Mouse (Mus musculus) liver, postnatal 0 days (tissue): Measurements from ENCODE around the gene Mmp2. TPM values are rescaled to one million over a fixed set of nuclear protein-coding genes. Genes with fewer than 3 reads are reported as not detected.

Source experiments
- ATAC-seq: fragments of 200-750 bp; cut with Nextera tagmentation; 2 replicates; pipeline ENCODE4 v1.8.0; 2017; ENCODE audit warnings: mild to moderate bottlenecking, moderate library complexity
- DNase-seq: peaks from one replicate; pipeline ENCODE4 v3.0.0-alpha.2; 2016
- H3K27ac ChIP-seq: fragments of 300-500 bp; sonication (generic); 2 replicates; pipeline ENCODE4 v1.5.1; 2014; ENCODE audit warnings: antibody characterized with exemption, moderate library complexity, mild to moderate bottlenecking, low read depth
- H3K27me3 ChIP-seq: fragments of 300-500 bp; sonication (generic); 2 replicates; pipeline ENCODE4 v1.6.1; 2014; ENCODE audit warnings: low read length, control low read depth, mixed read lengths; ENCODE audit not compliant: insufficient read depth
- H3K36me3 ChIP-seq: fragments of 300-500 bp; sonication (generic); replicated peaks from 2 replicates; pipeline ENCODE4 v1.6.1; 2014; ENCODE audit warnings: mild to moderate bottlenecking, control low read depth, low read length, moderate library complexity, mixed read lengths; ENCODE audit not compliant: insufficient read depth
- H3K4me1 ChIP-seq: fragments of 300-500 bp; sonication (generic); 2 replicates; pipeline ENCODE4 v1.6.1; 2014; ENCODE audit warnings: antibody characterized with exemption, mild to moderate bottlenecking, control low read depth; ENCODE audit not compliant: insufficient read depth
- H3K4me2 ChIP-seq: fragments of 300-500 bp; sonication (generic); 2 replicates; pipeline ENCODE4 v1.6.1; 2014; ENCODE audit warnings: low read depth, mild to moderate bottlenecking, low read length, moderate library complexity, mixed read lengths
- H3K4me3 ChIP-seq: fragments of 300-500 bp; sonication (generic); 2 replicates; pipeline ENCODE4 v1.5.1; 2014; ENCODE audit warnings: low read depth, low read length
- H3K9ac ChIP-seq: fragments of 300-500 bp; sonication (generic); replicated peaks from 2 replicates; pipeline ENCODE4 v1.6.1; 2014; ENCODE audit warnings: mild to moderate bottlenecking, moderate library complexity
- H3K9me3 ChIP-seq: fragments of 300-500 bp; sonication (generic); 2 replicates; pipeline ENCODE4 v1.6.1; 2016; ENCODE audit warnings: mild to moderate bottlenecking, control low read depth, low read length, mixed read lengths
- CTCF ChIP-seq: sonication (generic); IDR thresholded peaks from 2 replicates; pipeline ENCODE4 v1.5.1; 2016; ENCODE audit warnings: antibody characterized with exemption, low read depth
- EP300 ChIP-seq: IDR thresholded peaks from 2 replicates; pipeline ENCODE4 v1.6.1; 2016; ENCODE audit warnings: antibody characterized with exemption, low read depth, mild to moderate bottlenecking
- WGBS: fragments of 180-500 bp; shearing (Covaris S2); extraction: QIAGEN DNeasy Blood & Tissue Kit; methylation state at CpG from one replicate; pipeline ENCODE4 v1.1.7; 2014; ENCODE audit not compliant: insufficient replicate concordance; 5-methylcytosine and 5-hydroxymethylcytosine counted together
- polyA plus RNA-seq: library from polyadenylated mRNA; unstranded; fragments of >200 nt; fragmentation: Nextera tagmentation; extraction: Ambion mirVana; gene quantifications from 2 replicates; pipeline ENCODE4 v1.2.1, GENCODE M21; 2015

Gene Mmp2
- polyA plus RNA-seq, 1 experiment from 2014 or later, result 9.6 TPM

GRCm38 (mm10) chr8:92856273-92856986 lies 29.3 kb downstream of the Mmp2 start:
- peaks cover 2% of the 10 kb centered on the region; the same call in 1 of the 2 replicates for H3K4me1 ChIP-seq
- no peak overlapping the region for H3K9ac ChIP-seq
- H3K36me3 ChIP-seq, result no peaks in the 10 kb centered on the region
- 0 out of 2 replicates have a peak, but pooled peaks cover 9% of the 10 kb centered on the region for H3K27me3 ChIP-seq
- DNase-seq, result no peak
- 30% methylated on average over 7 of the region's 7 CpGs for WGBS
- H3K9me3 ChIP-seq, result no peaks in the 10 kb centered on the region
- peak overlapping the region; percentile 61 for H3K4me3 ChIP-seq
- no peak for ATAC-seq
- peak overlapping the region; percentile 84 for H3K4me2 ChIP-seq
- peak overlapping the region; percentile 36; the same call in 1 of the 2 replicates for H3K27ac ChIP-seq
- TF ChIP-seq EP300, result no peak
- TF ChIP-seq CTCF, result no peak

- Histone ChIP-seq H3K27me3 (0 out of 2 replicates have a peak, but pooled peaks cover 9% of the 10 kb centered on the region), H3K9ac (no peak overlapping the region), H3K9me3 (no peaks in the 10 kb centered on the region), H3K4me1 (no peaks in the 10 kb centered on the region), H3K36me3 (no peaks in the 10 kb centered on the region), H3K4me2 (no peak overlapping the region), H3K27ac (no peak overlapping the region), H3K4me3 (no peak overlapping the region)
- TF ChIP-seq EP300, result no peak
- TF ChIP-seq CTCF, result no peak
- WGBS, result 84% methylated on average over 14 of the region's 14 CpGs
- DNase-seq (no peak), ATAC-seq (no peak)
These were observed 31.5 kb downstream of the Mmp2 start for GRCm38 (mm10) chr8:92858475-92859182.

GRCm38 (mm10) chr8:92861977-92862376 lies 34.9 kb downstream of the Mmp2 start:
- no peaks in the 10 kb centered on the region for H3K36me3 ChIP-seq
- no peaks in the 10 kb centered on the region for H3K27me3 ChIP-seq
- no peak for DNase-seq
- no peaks in the 10 kb centered on the region for H3K4me1 ChIP-seq
- TF ChIP-seq CTCF (no peak), EP300 (no peak)
- ATAC-seq, result no peak
- H3K9me3 ChIP-seq, result no peaks in the 10 kb centered on the region
- H3K9ac ChIP-seq, result no peak overlapping the region
- no peak overlapping the region for H3K27ac ChIP-seq
- no peak overlapping the region for H3K4me2 ChIP-seq
- 71% methylated on average over 1 of the region's 1 CpGs for WGBS
- no peak overlapping the region for H3K4me3 ChIP-seq

DNA sequence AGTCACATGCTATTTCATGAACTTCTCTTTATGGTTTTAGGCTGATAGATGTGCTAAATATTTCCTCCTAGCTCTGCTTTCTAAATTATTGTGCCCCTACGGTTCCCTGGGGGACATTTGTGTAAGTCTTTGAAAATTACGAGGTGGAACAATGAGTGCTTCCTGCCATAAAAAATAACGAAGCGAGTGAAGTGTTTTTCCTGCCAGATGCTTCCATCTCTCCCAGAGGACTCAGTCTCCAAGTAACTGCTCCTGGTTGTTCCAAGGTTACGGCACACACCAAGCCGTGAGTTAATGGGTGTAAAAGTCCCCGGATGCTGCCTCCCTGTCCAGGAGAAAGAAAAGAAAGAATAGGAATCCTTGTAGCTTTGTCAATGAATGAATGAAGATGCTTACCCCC lies 43.2 kb downstream of the Mmp2 start:
- no peaks in the 10 kb centered on the region for H3K4me1 ChIP-seq
- H3K4me3 ChIP-seq, result no peak overlapping the region
- no peaks in the 10 kb centered on the region for H3K36me3 ChIP-seq
- 62% methylated on average over 7 of the region's 7 CpGs for WGBS
- H3K4me2 ChIP-seq, result no peak overlapping the region
- no peaks in the 10 kb centered on the region for H3K27me3 ChIP-seq
- no peak for DNase-seq
- no peak for ATAC-seq
- H3K9me3 ChIP-seq, result no peaks in the 10 kb centered on the region
- no peak overlapping the region for H3K9ac ChIP-seq
- no peak overlapping the region for H3K27ac ChIP-seq
- TF ChIP-seq CTCF, result no peak
- no peak for TF ChIP-seq EP300

DNA sequence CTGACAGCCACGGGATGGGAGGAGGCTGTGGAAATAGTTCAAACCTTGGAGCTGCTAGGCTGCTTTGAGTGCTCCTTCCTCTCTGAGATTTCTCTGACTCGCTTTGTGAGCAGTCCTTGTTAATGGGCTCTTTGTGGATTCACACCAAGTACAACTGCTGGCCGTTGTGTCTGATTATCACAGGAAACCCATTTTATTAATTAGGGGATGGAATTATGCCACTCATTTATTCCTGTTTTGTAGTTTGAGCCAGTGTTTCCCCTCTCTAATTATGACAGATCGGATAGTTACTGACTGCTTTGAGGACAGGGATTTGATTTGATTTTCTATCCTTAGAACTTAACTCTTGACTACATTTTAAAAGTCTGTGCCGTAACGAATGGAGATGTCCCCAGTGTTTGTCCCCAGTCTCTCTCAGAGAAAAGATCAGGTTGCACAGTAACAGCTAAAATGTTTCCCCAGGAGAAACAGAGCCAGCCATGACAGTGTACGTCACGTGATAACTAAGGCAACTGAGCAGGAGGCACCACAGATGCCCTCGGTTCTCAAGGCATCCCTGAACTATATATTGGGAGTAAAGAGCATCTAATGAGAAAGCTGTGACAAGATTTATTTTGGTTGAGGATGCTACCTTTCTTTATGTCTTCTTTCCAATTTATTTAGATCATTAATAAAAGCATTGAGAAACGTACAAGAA lies 45.1 kb downstream of the Mmp2 start:
- TF ChIP-seq CTCF (no peak), EP300 (no peak)

GRCm38 (mm10) chr8:92875795-92876194 lies 48.7 kb downstream of the Mmp2 start:
- no peak overlapping the region for H3K4me3 ChIP-seq
- no peak for TF ChIP-seq EP300
- TF ChIP-seq CTCF, result no peak
- H3K27ac ChIP-seq, result no peak overlapping the region
- WGBS, result 65% methylated on average over 10 of the region's 10 CpGs
- H3K9me3 ChIP-seq, result no peaks in the 10 kb centered on the region
- no peak overlapping the region for H3K4me2 ChIP-seq
- H3K4me1 ChIP-seq, result no peaks in the 10 kb centered on the region
- H3K36me3 ChIP-seq, result no peaks in the 10 kb centered on the region; the same call in 1 of the 2 replicates
- no peak overlapping the region for H3K9ac ChIP-seq
- DNase-seq (no peak), ATAC-seq (no peak)
- no peaks in the 10 kb centered on the region for H3K27me3 ChIP-seq

More for the DNA sequence above, 45.1 kb downstream of the Mmp2 start:
- Histone ChIP-seq H3K9me3 (no peaks in the 10 kb centered on the region), H3K27me3 (no peaks in the 10 kb centered on the region), H3K4me1 (no peaks in the 10 kb centered on the region), H3K9ac (no peak overlapping the region), H3K27ac (no peak overlapping the region), H3K4me3 (no peak overlapping the region), H3K36me3 (no peaks in the 10 kb centered on the region), H3K4me2 (no peak overlapping the region)
- DNase-seq (no peak), ATAC-seq (no peak)
- WGBS, result 75% methylated on average over 10 of the region's 10 CpGs
